Mouse (Mus musculus) forebrain, embryonic 14.5 days (tissue): ENCODE data around the gene Metrn. TPM values are rescaled to one million over a fixed set of nuclear protein-coding genes. Genes with fewer than 3 reads are reported as not detected.

ENCODE experiments used
- microRNA-seq: library from miRNA; unstranded; fragments of <30 nt; microRNA quantifications from one replicate; pipeline ENCODE4, GENCODE M21; 2016
- polyA plus RNA-seq: library from polyadenylated mRNA; unstranded; fragments of >200 nt; fragmentation: Nextera tagmentation; extraction: Ambion mirVana; gene quantifications from 2 replicates; pipeline ENCODE4 v1.2.1, GENCODE M21; 2014

Gene Metrn
- polyA plus RNA-seq, 1 experiment from 2014 or later = 9.8 TPM

Small RNA genes lying within 50 kb of the gene (microRNA-seq; reads per million reads assigned to microRNA genes)
- gene Gm25083 (not detected), gene Mir3082 (0.40 reads per million), gene Mir6966 (not detected)

Other genes starting within 250 kb of the Metrn start
- gene Sox8, start 226.4 kb downstream of the Metrn start, polyA plus RNA-seq = 17.6 and 20.8 TPM in 2 replicates
- gene Lmf1, start 218.1 kb downstream of the Metrn start, polyA plus RNA-seq = 18.8 and 19.1 TPM in 2 replicates
- 2.7 and 7.8 TPM in 2 replicates for gene Gng13, start 80.0 kb downstream of the Metrn start, polyA plus RNA-seq
- 7.1 and 8.6 TPM in 2 replicates for gene Chtf18, start 69.7 kb downstream of the Metrn start, polyA plus RNA-seq
- 26.6 and 28.9 TPM in 2 replicates for gene Rpusd1, start 69.5 kb downstream of the Metrn start, polyA plus RNA-seq
- not detected in 2 replicates for gene Mslnl, start 61.1 kb downstream of the Metrn start, polyA plus RNA-seq
- gene Msln, start 42.8 kb downstream of the Metrn start, polyA plus RNA-seq = 0.14 and 0.48 TPM in 2 replicates
- 30.2 and 32.0 TPM in 2 replicates for gene Narfl, start 23.4 kb downstream of the Metrn start, polyA plus RNA-seq
- 106 and 130 TPM in 2 replicates for gene Haghl, start 11.5 kb downstream of the Metrn start, polyA plus RNA-seq
- gene Ccdc78, start 10.6 kb downstream of the Metrn start, polyA plus RNA-seq = 0.14 TPM in 1 of 2 replicates, not detected in the other
- 72.6 and 82.3 TPM in 2 replicates for gene Fam173a, start 4.2 kb downstream of the Metrn start, polyA plus RNA-seq
- gene AC134908.4, start 1.5 kb downstream of the Metrn start, polyA plus RNA-seq = 0.57 and 0.88 TPM in 2 replicates
- gene Fbxl16, start 11.9 kb upstream of the Metrn start, polyA plus RNA-seq = 14.0 and 17.6 TPM in 2 replicates
- 33.3 and 37.4 TPM in 2 replicates for gene Wdr24, start 26.5 kb upstream of the Metrn start, polyA plus RNA-seq
- gene Jmjd8, start 31.7 kb upstream of the Metrn start, polyA plus RNA-seq = 56.6 and 56.9 TPM in 2 replicates
- 315 and 322 TPM in 2 replicates for gene Stub1, start 36.3 kb upstream of the Metrn start, polyA plus RNA-seq
- gene Rhbdl1, start 40.2 kb upstream of the Metrn start, polyA plus RNA-seq = 33.6 and 35.4 TPM in 2 replicates
- 5.1 and 6.2 TPM in 2 replicates for gene Gm20683, start 44.6 kb upstream of the Metrn start, polyA plus RNA-seq
- gene Rhot2, start 47.7 kb upstream of the Metrn start, polyA plus RNA-seq = 9.6 and 11.3 TPM in 2 replicates
- 11.6 and 12.2 TPM in 2 replicates for gene Wdr90, start 64.4 kb upstream of the Metrn start, polyA plus RNA-seq
- 15.9 and 17.0 TPM in 2 replicates for gene Mcrip2, start 71.6 kb upstream of the Metrn start, polyA plus RNA-seq
- 60.5 and 66.0 TPM in 2 replicates for gene Mettl26, start 77.9 kb upstream of the Metrn start, polyA plus RNA-seq
- 0.36 and 0.47 TPM in 2 replicates for gene Wfikkn1, start 83.7 kb upstream of the Metrn start, polyA plus RNA-seq
- 31.6 and 33.3 TPM in 2 replicates for gene Rab40c, start 122.6 kb upstream of the Metrn start, polyA plus RNA-seq
- gene Pigq, start 147.8 kb upstream of the Metrn start, polyA plus RNA-seq = 49.5 and 52.6 TPM in 2 replicates
- not detected in 2 replicates for gene Nhlrc4, start 147.8 kb upstream of the Metrn start, polyA plus RNA-seq
- 0.18 TPM in 1 of 2 replicates, not detected in the other for gene A930017K11Rik, start 155.4 kb upstream of the Metrn start, polyA plus RNA-seq
- 17.0 and 20.3 TPM in 2 replicates for gene Capn15, start 188.7 kb upstream of the Metrn start, polyA plus RNA-seq